Mouse (Mus musculus): ENCODE data around the gene Ank. TPM values are rescaled to one million over a fixed set of nuclear protein-coding genes. Genes with fewer than 3 reads are reported as not detected.

Gene Ank
- polyA plus RNA-seq, 1 experiment from 2014 or later: 19.5 TPM

GRCm38 (mm10) chr15:27565626-27566185 lies 99.2 kb downstream of the Ank start:
- Histone ChIP-seq H3K9ac (replicated peaks; ENCODE audit: low read depth, low read length) (no peak overlapping the region), H3K36me3 (ENCODE audit: control insufficient read depth, insufficient read depth, low read length) (peaks cover 9% of the 10 kb centered on the region; the same call in 1 of the 2 replicates), H3K4me3 (ENCODE audit: low read depth, low read length) (no peak overlapping the region), H3K4me1 (ENCODE audit: control insufficient read depth, insufficient read depth, low read length) (no peaks in the 10 kb centered on the region), H3K4me2 (ENCODE audit: low read depth, low read length) (no peak overlapping the region), H3K27me3 (ENCODE audit: control insufficient read depth, insufficient read depth, low read length) (no peaks in the 10 kb centered on the region), H3K27ac (ENCODE audit: low read depth, low read length) (no peak overlapping the region), H3K9me3 (ENCODE audit: control insufficient read depth, low read length) (no peaks in the 10 kb centered on the region)
- no peak for ATAC-seq (ENCODE audit: low read depth)
- WGBS: 86% methylated on average over 10 of the region's 10 CpGs

GRCm38 (mm10) chr15:27567356-27567755 lies 100.9 kb downstream of the Ank start:
- Histone ChIP-seq H3K27ac (ENCODE audit: low read depth, low read length) (no peak overlapping the region), H3K4me1 (ENCODE audit: control insufficient read depth, insufficient read depth, low read length) (no peaks in the 10 kb centered on the region), H3K27me3 (ENCODE audit: control insufficient read depth, insufficient read depth, low read length) (no peaks in the 10 kb centered on the region), H3K36me3 (ENCODE audit: control insufficient read depth, insufficient read depth, low read length) (peaks cover 9% of the 10 kb centered on the region; the same call in 1 of the 2 replicates), H3K4me3 (ENCODE audit: low read depth, low read length) (no peak overlapping the region), H3K4me2 (ENCODE audit: low read depth, low read length) (no peak overlapping the region), H3K9ac (replicated peaks; ENCODE audit: low read depth, low read length) (no peak overlapping the region), H3K9me3 (ENCODE audit: control insufficient read depth, low read length) (no peaks in the 10 kb centered on the region)
- WGBS: 95% methylated on average over 16 of the region's 16 CpGs
- ATAC-seq (ENCODE audit: low read depth): no peak

GRCm38 (mm10) chr15:27568371-27568770 lies 101.9 kb downstream of the Ank start:
- no peaks in the 10 kb centered on the region for H3K27me3 ChIP-seq (ENCODE audit: control insufficient read depth, insufficient read depth, low read length)
- H3K27ac ChIP-seq (ENCODE audit: low read depth, low read length): no peak overlapping the region
- no peak overlapping the region for H3K4me3 ChIP-seq (ENCODE audit: low read depth, low read length)
- H3K4me1 ChIP-seq (ENCODE audit: control insufficient read depth, insufficient read depth, low read length): no peaks in the 10 kb centered on the region
- 68% methylated on average over 6 of the region's 6 CpGs for WGBS
- no peak for ATAC-seq (ENCODE audit: low read depth)
- H3K4me2 ChIP-seq (ENCODE audit: low read depth, low read length): no peak overlapping the region
- no peaks in the 10 kb centered on the region for H3K9me3 ChIP-seq (ENCODE audit: control insufficient read depth, low read length)
- H3K9ac ChIP-seq (replicated peaks; ENCODE audit: low read depth, low read length): no peak overlapping the region
- peaks cover 9% of the 10 kb centered on the region; the same call in 1 of the 2 replicates for H3K36me3 ChIP-seq (ENCODE audit: control insufficient read depth, insufficient read depth, low read length)

GRCm38 (mm10) chr15:27569924-27570323 lies 103.4 kb downstream of the Ank start:
- no peak overlapping the region for H3K4me3 ChIP-seq (ENCODE audit: low read depth, low read length)
- 75% methylated on average over 2 of the region's 2 CpGs for WGBS
- ATAC-seq (ENCODE audit: low read depth): no peak
- no peaks in the 10 kb centered on the region for H3K27me3 ChIP-seq (ENCODE audit: control insufficient read depth, insufficient read depth, low read length)
- no peak overlapping the region for H3K9ac ChIP-seq (replicated peaks; ENCODE audit: low read depth, low read length)
- H3K36me3 ChIP-seq (ENCODE audit: control insufficient read depth, insufficient read depth, low read length): peaks cover 9% of the 10 kb centered on the region; the same call in 1 of the 2 replicates
- H3K4me1 ChIP-seq (ENCODE audit: control insufficient read depth, insufficient read depth, low read length): no peaks in the 10 kb centered on the region
- H3K27ac ChIP-seq (ENCODE audit: low read depth, low read length): no peak overlapping the region
- H3K9me3 ChIP-seq (ENCODE audit: control insufficient read depth, low read length): no peaks in the 10 kb centered on the region
- H3K4me2 ChIP-seq (ENCODE audit: low read depth, low read length): no peak overlapping the region

- peaks cover 9% of the 10 kb centered on the region; the same call in 1 of the 2 replicates for H3K36me3 ChIP-seq (ENCODE audit: control insufficient read depth, insufficient read depth, low read length)
Observed at GRCm38 (mm10) chr15:27570385-27570784, 103.9 kb downstream of the Ank start.

GRCm38 (mm10) chr15:27571179-27571578 lies 104.7 kb downstream of the Ank start:
- H3K27ac ChIP-seq (ENCODE audit: low read depth, low read length): no peak overlapping the region
- no peak for ATAC-seq (ENCODE audit: low read depth)
- no peak overlapping the region for H3K9ac ChIP-seq (replicated peaks; ENCODE audit: low read depth, low read length)
- no peaks in the 10 kb centered on the region for H3K4me1 ChIP-seq (ENCODE audit: control insufficient read depth, insufficient read depth, low read length)
- no peaks in the 10 kb centered on the region for H3K27me3 ChIP-seq (ENCODE audit: control insufficient read depth, insufficient read depth, low read length)
- no peak overlapping the region for H3K4me2 ChIP-seq (ENCODE audit: low read depth, low read length)
- 76% methylated on average over 8 of the region's 8 CpGs for WGBS
- H3K36me3 ChIP-seq (ENCODE audit: control insufficient read depth, insufficient read depth, low read length): peaks cover 9% of the 10 kb centered on the region; the same call in 1 of the 2 replicates
- no peak overlapping the region for H3K4me3 ChIP-seq (ENCODE audit: low read depth, low read length)
- H3K9me3 ChIP-seq (ENCODE audit: control insufficient read depth, low read length): no peaks in the 10 kb centered on the region

More at GRCm38 (mm10) chr15:27570385-27570784, 103.9 kb downstream of the Ank start:
- 86% methylated on average over 4 of the region's 4 CpGs for WGBS
- Histone ChIP-seq H3K4me1 (ENCODE audit: control insufficient read depth, insufficient read depth, low read length) (no peaks in the 10 kb centered on the region), H3K4me2 (ENCODE audit: low read depth, low read length) (no peak overlapping the region), H3K9ac (replicated peaks; ENCODE audit: low read depth, low read length) (no peak overlapping the region), H3K4me3 (ENCODE audit: low read depth, low read length) (no peak overlapping the region), H3K9me3 (ENCODE audit: control insufficient read depth, low read length) (no peaks in the 10 kb centered on the region), H3K27me3 (ENCODE audit: control insufficient read depth, insufficient read depth, low read length) (no peaks in the 10 kb centered on the region), H3K27ac (ENCODE audit: low read depth, low read length) (no peak overlapping the region)
- ATAC-seq (ENCODE audit: low read depth): no peak

GRCm38 (mm10) chr15:27574992-27575781 lies 108.7 kb downstream of the Ank start:
- no peaks in the 10 kb centered on the region for H3K9me3 ChIP-seq (ENCODE audit: control insufficient read depth, low read length)
- H3K36me3 ChIP-seq (ENCODE audit: control insufficient read depth, insufficient read depth, low read length): no peaks in the 10 kb centered on the region
- no peaks in the 10 kb centered on the region for H3K27me3 ChIP-seq (ENCODE audit: control insufficient read depth, insufficient read depth, low read length)
- peak; percentile 68; the same call in 1 of the 2 replicates for ATAC-seq (ENCODE audit: low read depth)
- H3K4me2 ChIP-seq (ENCODE audit: low read depth, low read length): no peak overlapping the region
- no peak overlapping the region for H3K9ac ChIP-seq (replicated peaks; ENCODE audit: low read depth, low read length)
- H3K4me1 ChIP-seq (ENCODE audit: control insufficient read depth, insufficient read depth, low read length): no peaks in the 10 kb centered on the region
- H3K4me3 ChIP-seq (ENCODE audit: low read depth, low read length): no peak overlapping the region
- H3K27ac ChIP-seq (ENCODE audit: low read depth, low read length): no peak overlapping the region
- 73% methylated on average over 8 of the region's 8 CpGs for WGBS

- 82% methylated on average over 3 of the region's 3 CpGs for WGBS
- no peak for ATAC-seq (ENCODE audit: low read depth)
Observed at GRCm38 (mm10) chr15:27575932-27576331, 109.5 kb downstream of the Ank start.

GRCm38 (mm10) chr15:27576886-27577285 lies 110.4 kb downstream of the Ank start:
- H3K27me3 ChIP-seq (ENCODE audit: control insufficient read depth, insufficient read depth, low read length): no peaks in the 10 kb centered on the region
- H3K36me3 ChIP-seq (ENCODE audit: control insufficient read depth, insufficient read depth, low read length): no peaks in the 10 kb centered on the region
- WGBS: 88% methylated on average over 1 of the region's 1 CpGs
- H3K27ac ChIP-seq (ENCODE audit: low read depth, low read length): no peak overlapping the region
- no peaks in the 10 kb centered on the region for H3K9me3 ChIP-seq (ENCODE audit: control insufficient read depth, low read length)
- H3K4me3 ChIP-seq (ENCODE audit: low read depth, low read length): no peak overlapping the region
- ATAC-seq (ENCODE audit: low read depth): no peak
- no peak overlapping the region for H3K4me2 ChIP-seq (ENCODE audit: low read depth, low read length)
- H3K4me1 ChIP-seq (ENCODE audit: control insufficient read depth, insufficient read depth, low read length): no peaks in the 10 kb centered on the region
- H3K9ac ChIP-seq (replicated peaks; ENCODE audit: low read depth, low read length): no peak overlapping the region

More at GRCm38 (mm10) chr15:27575932-27576331, 109.5 kb downstream of the Ank start:
- no peak overlapping the region for H3K4me2 ChIP-seq (ENCODE audit: low read depth, low read length)
- H3K9me3 ChIP-seq (ENCODE audit: control insufficient read depth, low read length): no peaks in the 10 kb centered on the region
- no peaks in the 10 kb centered on the region for H3K36me3 ChIP-seq (ENCODE audit: control insufficient read depth, insufficient read depth, low read length)
- H3K27me3 ChIP-seq (ENCODE audit: control insufficient read depth, insufficient read depth, low read length): no peaks in the 10 kb centered on the region
- H3K4me3 ChIP-seq (ENCODE audit: low read depth, low read length): no peak overlapping the region
- H3K9ac ChIP-seq (replicated peaks; ENCODE audit: low read depth, low read length): no peak overlapping the region
- no peaks in the 10 kb centered on the region for H3K4me1 ChIP-seq (ENCODE audit: control insufficient read depth, insufficient read depth, low read length)
- H3K27ac ChIP-seq (ENCODE audit: low read depth, low read length): no peak overlapping the region
